Mouse (Mus musculus): Measurements from ENCODE around the gene Ppm1j. TPM values are rescaled to one million over a fixed set of nuclear protein-coding genes. Genes with fewer than 3 reads are reported as not detected.
"Not testable (repeated sequence)": the region's sequence is repeated elsewhere in the genome, so short reads cannot be mapped to it uniquely, and the experiment has no call there.

The Ppm1j gene
- polyA plus RNA-seq, 1 experiment from 2014 or later: 0.68 TPM

DNA sequence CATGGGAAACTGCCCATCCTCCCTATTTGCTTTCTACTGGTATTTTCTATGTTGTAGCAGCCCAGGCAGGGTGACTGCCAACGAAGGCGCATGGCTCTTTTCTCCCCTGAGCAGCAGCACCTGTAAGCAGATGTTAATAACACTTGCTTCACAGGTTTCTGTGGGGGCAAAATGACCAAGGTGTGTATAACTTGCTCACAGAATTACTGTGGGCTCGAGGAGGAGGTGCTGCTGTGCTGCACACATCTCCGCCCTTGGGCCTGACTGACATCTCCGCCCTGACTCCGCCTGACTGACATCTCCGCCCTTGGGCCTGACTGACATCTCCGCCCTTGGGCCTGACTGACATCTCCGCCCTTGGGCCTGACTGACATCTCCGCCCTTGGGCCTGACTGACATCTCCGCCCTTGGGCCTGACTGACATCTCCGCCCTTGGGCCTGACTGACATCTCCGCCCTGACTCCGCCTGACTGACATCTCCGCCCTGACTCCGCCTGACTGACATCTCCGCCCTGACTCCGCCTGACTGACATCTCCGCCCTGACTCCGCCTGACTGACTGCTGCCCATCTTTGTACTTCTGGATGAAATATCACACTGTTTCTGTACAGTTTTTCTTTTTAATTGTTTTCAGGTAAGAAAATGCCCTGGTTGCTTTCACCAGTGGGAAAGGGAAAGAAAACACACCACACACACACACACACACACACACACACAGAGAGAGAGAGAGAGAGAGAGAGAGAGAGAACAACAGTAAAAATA lies 18.6 kb upstream of the Ppm1j start:
- not testable (repeated sequence) for H3K36me3 ChIP-seq (ENCODE audit: control insufficient read depth, insufficient read depth, low read length); H3K9ac ChIP-seq (replicated peaks; ENCODE audit: low read length); ATAC-seq (ENCODE audit: low FRiP score, low TSS enrichment); H3K4me1 ChIP-seq (ENCODE audit: control insufficient read depth, insufficient read depth, low read length); H3K9me3 ChIP-seq (ENCODE audit: control insufficient read depth, low read length); H3K4me2 ChIP-seq (ENCODE audit: low read length); DNase-seq; H3K4me3 ChIP-seq (replicated peaks; ENCODE audit: low read depth, low read length); H3K27ac ChIP-seq (replicated peaks; ENCODE audit: low read depth, low read length); H3K27me3 ChIP-seq (ENCODE audit: control insufficient read depth, insufficient read depth, low read length)
- 17% methylated on average over 19 of the region's 20 CpGs for WGBS

DNA sequence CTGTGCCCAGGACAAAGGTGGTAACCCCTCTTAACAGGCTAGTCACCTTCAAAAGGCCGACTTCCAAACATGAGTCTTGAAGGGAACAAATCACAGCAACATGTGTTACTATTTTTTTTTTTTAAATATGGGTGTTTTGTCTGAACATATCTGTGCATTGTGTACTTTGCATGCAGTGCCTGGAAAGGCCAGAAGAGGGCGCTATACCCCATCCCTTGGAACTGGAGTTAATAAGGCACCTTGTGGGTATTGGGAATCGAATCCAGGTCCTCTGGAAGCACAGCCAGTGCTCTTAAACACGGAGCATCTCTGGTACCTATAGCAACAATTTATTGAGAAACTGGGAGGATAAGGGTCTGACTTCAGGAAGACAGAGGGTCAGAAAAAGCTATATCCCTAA lies 15.8 kb upstream of the Ppm1j start:
- no peak overlapping the region for H3K4me3 ChIP-seq (replicated peaks; ENCODE audit: low read depth, low read length)
- no peak overlapping the region for H3K4me2 ChIP-seq (ENCODE audit: low read length)
- H3K4me1 ChIP-seq (ENCODE audit: control insufficient read depth, insufficient read depth, low read length): no peaks in the 10 kb centered on the region
- no peak for ATAC-seq (ENCODE audit: low FRiP score, low TSS enrichment)
- WGBS: 21% methylated on average over 4 of the region's 4 CpGs
- H3K9me3 ChIP-seq (ENCODE audit: control insufficient read depth, low read length): no peaks in the 10 kb centered on the region
- no peaks in the 10 kb centered on the region for H3K27me3 ChIP-seq (ENCODE audit: control insufficient read depth, insufficient read depth, low read length)
- H3K27ac ChIP-seq (replicated peaks; ENCODE audit: low read depth, low read length): no peak overlapping the region
- H3K36me3 ChIP-seq (ENCODE audit: control insufficient read depth, insufficient read depth, low read length): no peaks in the 10 kb centered on the region
- H3K9ac ChIP-seq (replicated peaks; ENCODE audit: low read length): no peak overlapping the region
- DNase-seq: no peak

DNA sequence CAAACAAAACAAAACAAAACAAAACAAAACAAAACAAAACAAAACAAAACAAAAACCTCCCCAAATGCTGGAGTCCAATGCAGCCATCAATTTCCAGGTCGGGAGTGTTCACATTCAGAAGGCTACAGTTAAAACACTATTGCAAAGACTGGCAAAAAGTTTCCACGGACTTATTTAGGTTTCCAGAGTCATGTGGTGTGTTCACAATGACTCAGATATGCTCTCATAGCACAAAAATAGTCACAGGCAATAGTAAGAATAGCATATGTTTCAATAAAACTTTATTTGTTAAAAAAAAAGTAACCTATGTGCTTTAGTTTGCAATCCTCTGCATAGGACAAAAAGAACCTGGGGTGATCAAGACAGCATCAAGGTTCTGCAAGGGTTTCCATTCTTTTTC lies 13.7 kb upstream of the Ppm1j start:
- Histone ChIP-seq H3K4me2 (ENCODE audit: low read length) (no peak overlapping the region), H3K4me1 (ENCODE audit: control insufficient read depth, insufficient read depth, low read length) (no peaks in the 10 kb centered on the region), H3K27me3 (ENCODE audit: control insufficient read depth, insufficient read depth, low read length) (no peaks in the 10 kb centered on the region), H3K4me3 (replicated peaks; ENCODE audit: low read depth, low read length) (no peak overlapping the region), H3K27ac (replicated peaks; ENCODE audit: low read depth, low read length) (no peak overlapping the region), H3K36me3 (ENCODE audit: control insufficient read depth, insufficient read depth, low read length) (no peaks in the 10 kb centered on the region), H3K9ac (replicated peaks; ENCODE audit: low read length) (no peak overlapping the region), H3K9me3 (ENCODE audit: control insufficient read depth, low read length) (no peaks in the 10 kb centered on the region)
- ATAC-seq (ENCODE audit: low FRiP score, low TSS enrichment) (no peak), DNase-seq (no peak)
- 66% methylated on average over 2 of the region's 2 CpGs for WGBS

DNA sequence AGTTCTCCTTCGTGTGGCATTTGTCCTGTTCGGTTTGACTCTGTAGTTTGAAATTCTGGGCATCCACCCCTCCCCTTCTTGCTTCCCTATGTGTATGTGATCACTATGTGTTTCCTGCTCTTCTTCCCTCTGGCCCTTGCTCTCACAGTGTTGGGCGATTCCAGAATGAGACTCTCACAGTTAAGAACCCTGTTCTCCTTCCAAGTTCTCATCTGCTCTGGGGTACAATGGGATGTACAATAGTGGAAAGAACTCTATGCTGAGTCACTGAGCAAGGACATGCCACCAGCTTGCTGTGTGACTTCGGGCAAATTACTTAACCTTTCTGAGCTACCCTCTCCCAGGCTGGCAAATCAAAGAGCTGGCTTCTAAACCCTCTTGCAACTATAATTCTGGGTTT lies 13.1 kb upstream of the Ppm1j start:
- Histone ChIP-seq H3K4me3 (replicated peaks; ENCODE audit: low read depth, low read length) (no peak overlapping the region), H3K36me3 (ENCODE audit: control insufficient read depth, insufficient read depth, low read length) (no peaks in the 10 kb centered on the region), H3K27me3 (ENCODE audit: control insufficient read depth, insufficient read depth, low read length) (no peaks in the 10 kb centered on the region), H3K27ac (replicated peaks; ENCODE audit: low read depth, low read length) (no peak overlapping the region), H3K4me2 (ENCODE audit: low read length) (no peak overlapping the region), H3K9me3 (ENCODE audit: control insufficient read depth, low read length) (no peaks in the 10 kb centered on the region), H3K9ac (replicated peaks; ENCODE audit: low read length) (no peak overlapping the region), H3K4me1 (ENCODE audit: control insufficient read depth, insufficient read depth, low read length) (no peaks in the 10 kb centered on the region)
- no peak for ATAC-seq (ENCODE audit: low FRiP score, low TSS enrichment)
- WGBS: 76% methylated on average over 4 of the region's 4 CpGs
- DNase-seq: no peak

DNA sequence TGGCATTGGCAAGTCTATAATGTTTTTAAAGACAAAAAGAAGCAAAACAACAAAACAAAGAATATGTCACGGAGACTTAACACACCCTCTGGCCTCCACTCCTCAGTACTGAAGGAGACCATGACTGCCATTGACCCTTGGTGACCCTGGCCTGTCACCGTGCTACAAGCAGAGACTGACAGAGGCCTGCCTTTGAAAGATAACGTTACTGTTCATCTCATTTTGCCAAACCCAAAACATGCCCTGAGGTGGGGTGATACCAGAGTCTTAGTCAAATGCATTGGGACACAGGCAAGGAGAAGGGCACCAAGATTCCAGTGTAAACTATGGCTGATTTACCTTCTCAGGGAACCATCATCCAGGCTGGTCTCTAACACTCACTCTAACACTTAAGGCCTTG lies 11.7 kb upstream of the Ppm1j start:
- Histone ChIP-seq H3K4me1 (ENCODE audit: control insufficient read depth, insufficient read depth, low read length) (no peaks in the 10 kb centered on the region), H3K36me3 (ENCODE audit: control insufficient read depth, insufficient read depth, low read length) (no peaks in the 10 kb centered on the region), H3K4me2 (ENCODE audit: low read length) (no peak overlapping the region), H3K4me3 (replicated peaks; ENCODE audit: low read depth, low read length) (no peak overlapping the region), H3K9ac (replicated peaks; ENCODE audit: low read length) (no peak overlapping the region), H3K27me3 (ENCODE audit: control insufficient read depth, insufficient read depth, low read length) (no peaks in the 10 kb centered on the region), H3K9me3 (ENCODE audit: control insufficient read depth, low read length) (no peaks in the 10 kb centered on the region), H3K27ac (replicated peaks; ENCODE audit: low read depth, low read length) (no peak overlapping the region)
- 7% methylated on average over 3 of the region's 3 CpGs for WGBS
- DNase-seq: no peak
- ATAC-seq (ENCODE audit: low FRiP score, low TSS enrichment): no peak

DNA sequence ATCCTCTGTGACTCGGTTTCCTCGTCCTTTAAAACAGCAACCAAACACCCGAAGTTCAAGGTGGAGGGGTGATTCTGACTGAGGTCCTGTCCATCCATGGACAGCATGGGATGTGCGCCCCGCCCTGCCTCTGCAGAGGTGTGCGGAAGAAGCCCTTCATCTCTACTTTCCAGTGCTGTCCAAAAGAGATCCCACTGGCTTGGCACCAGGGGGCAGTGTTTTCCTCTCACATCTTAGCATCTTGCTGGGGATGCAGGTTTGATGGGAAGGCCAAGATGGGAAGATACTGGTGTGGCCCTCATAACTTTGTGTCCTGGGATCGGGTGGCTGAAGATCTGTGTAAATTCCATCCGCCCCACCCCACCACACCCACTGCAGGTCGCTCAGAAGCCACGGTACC lies 10.8 kb upstream of the Ppm1j start:
- H3K4me1 ChIP-seq (ENCODE audit: control insufficient read depth, insufficient read depth, low read length): no peaks in the 10 kb centered on the region

DNA sequence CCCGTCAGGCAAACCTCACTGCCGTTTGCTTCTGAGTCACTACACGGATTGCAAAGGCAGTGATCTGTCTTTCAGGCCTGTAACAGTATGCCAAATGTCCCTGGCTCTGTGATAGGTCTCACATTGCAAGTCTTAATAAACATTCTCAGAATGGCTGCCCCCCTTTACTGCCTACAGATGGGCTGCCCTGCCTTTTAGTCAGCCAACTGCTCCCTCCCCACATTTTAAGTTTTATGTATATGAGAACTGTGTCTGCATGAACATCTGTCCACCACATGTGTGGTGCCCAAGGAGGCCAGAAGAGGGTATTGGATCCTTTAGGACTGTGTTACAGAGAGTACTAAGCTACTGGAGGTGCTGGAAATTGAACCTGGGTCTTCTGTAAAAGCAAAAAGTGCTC lies 9.9 kb upstream of the Ppm1j start:
- ATAC-seq (ENCODE audit: low FRiP score, low TSS enrichment) (no peak), DNase-seq (no peak)
- Histone ChIP-seq H3K9ac (replicated peaks; ENCODE audit: low read length) (no peak overlapping the region), H3K27me3 (ENCODE audit: control insufficient read depth, insufficient read depth, low read length) (no peaks in the 10 kb centered on the region; the same call in 1 of the 2 replicates), H3K36me3 (ENCODE audit: control insufficient read depth, insufficient read depth, low read length) (no peaks in the 10 kb centered on the region), H3K27ac (replicated peaks; ENCODE audit: low read depth, low read length) (no peak overlapping the region), H3K4me2 (ENCODE audit: low read length) (no peak overlapping the region), H3K9me3 (ENCODE audit: control insufficient read depth, low read length) (no peaks in the 10 kb centered on the region), H3K4me1 (ENCODE audit: control insufficient read depth, insufficient read depth, low read length) (no peaks in the 10 kb centered on the region), H3K4me3 (replicated peaks; ENCODE audit: low read depth, low read length) (no peak overlapping the region)
- 92% methylated on average over 3 of the region's 3 CpGs for WGBS

More for the DNA sequence above, 10.8 kb upstream of the Ppm1j start:
- H3K27ac ChIP-seq (replicated peaks; ENCODE audit: low read depth, low read length): no peak overlapping the region
- H3K4me2 ChIP-seq (ENCODE audit: low read length): no peak overlapping the region
- WGBS: 57% methylated on average over 10 of the region's 10 CpGs
- no peak overlapping the region for H3K4me3 ChIP-seq (replicated peaks; ENCODE audit: low read depth, low read length)
- H3K27me3 ChIP-seq (ENCODE audit: control insufficient read depth, insufficient read depth, low read length): no peaks in the 10 kb centered on the region
- H3K9ac ChIP-seq (replicated peaks; ENCODE audit: low read length): no peak overlapping the region
- H3K9me3 ChIP-seq (ENCODE audit: control insufficient read depth, low read length): no peaks in the 10 kb centered on the region
- peak; percentile 57 for DNase-seq
- no peak for ATAC-seq (ENCODE audit: low FRiP score, low TSS enrichment)
- no peaks in the 10 kb centered on the region for H3K36me3 ChIP-seq (ENCODE audit: control insufficient read depth, insufficient read depth, low read length)

DNA sequence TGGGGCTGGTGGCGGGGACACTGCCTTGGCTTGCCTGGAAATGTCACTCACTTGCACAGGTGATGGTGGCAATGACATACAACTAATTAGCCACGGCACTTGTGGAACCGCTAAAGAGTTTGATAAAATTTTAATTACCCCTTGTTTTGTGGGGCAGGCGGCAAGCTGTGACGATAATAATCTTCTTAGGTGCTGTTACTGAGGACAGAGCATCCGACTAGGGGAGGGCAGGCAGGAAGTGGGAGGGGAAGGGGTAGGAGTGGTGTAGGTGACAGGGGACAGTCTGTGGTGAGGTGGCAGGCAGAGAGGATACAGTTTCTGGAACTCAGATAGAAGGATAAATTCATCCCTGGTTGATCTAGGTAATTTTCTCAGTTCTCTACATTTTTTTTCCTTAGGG lies 9.4 kb upstream of the Ppm1j start:
- H3K9ac ChIP-seq (replicated peaks; ENCODE audit: low read length): no peak overlapping the region
- no peak overlapping the region for H3K4me3 ChIP-seq (replicated peaks; ENCODE audit: low read depth, low read length)
- H3K4me1 ChIP-seq (ENCODE audit: control insufficient read depth, insufficient read depth, low read length): no peaks in the 10 kb centered on the region
- H3K27me3 ChIP-seq (ENCODE audit: control insufficient read depth, insufficient read depth, low read length): peaks cover 5% of the 10 kb centered on the region
- 61% methylated on average over 6 of the region's 6 CpGs for WGBS
- no peak overlapping the region for H3K27ac ChIP-seq (replicated peaks; ENCODE audit: low read depth, low read length)
- no peaks in the 10 kb centered on the region for H3K9me3 ChIP-seq (ENCODE audit: control insufficient read depth, low read length)
- no peak for DNase-seq
- H3K4me2 ChIP-seq (ENCODE audit: low read length): no peak overlapping the region
- ATAC-seq (ENCODE audit: low FRiP score, low TSS enrichment): no peak
- no peaks in the 10 kb centered on the region for H3K36me3 ChIP-seq (ENCODE audit: control insufficient read depth, insufficient read depth, low read length)

DNA sequence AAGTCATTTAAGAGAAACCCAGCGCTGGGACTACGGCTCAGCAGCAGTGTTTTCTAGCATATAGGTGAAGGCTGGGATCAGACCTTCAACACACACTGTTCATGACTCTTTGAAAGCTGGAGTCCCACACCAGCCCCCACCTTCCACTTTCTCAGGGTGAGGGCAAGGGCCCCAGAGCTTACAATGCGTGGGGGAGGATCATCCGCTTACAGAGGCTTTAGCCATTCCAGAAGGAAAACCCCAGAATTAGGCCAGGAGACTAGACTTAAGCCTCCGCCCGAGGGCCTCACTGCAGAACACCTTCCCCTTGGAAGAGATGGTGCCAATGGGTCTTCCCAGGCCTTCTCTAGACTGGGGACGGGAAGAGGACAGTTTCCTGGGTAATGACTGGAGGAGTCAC lies 7.6 kb upstream of the Ppm1j start:
- WGBS: 61% methylated on average over 7 of the region's 7 CpGs

More for the DNA sequence above, 7.6 kb upstream of the Ppm1j start:
- no peak overlapping the region for H3K4me2 ChIP-seq (ENCODE audit: low read length)
- no peaks in the 10 kb centered on the region for H3K9me3 ChIP-seq (ENCODE audit: control insufficient read depth, low read length)
- no peak for ATAC-seq (ENCODE audit: low FRiP score, low TSS enrichment)
- H3K9ac ChIP-seq (replicated peaks; ENCODE audit: low read length): no peak overlapping the region
- H3K27me3 ChIP-seq (ENCODE audit: control insufficient read depth, insufficient read depth, low read length): peaks cover 24% of the 10 kb centered on the region
- no peaks in the 10 kb centered on the region for H3K4me1 ChIP-seq (ENCODE audit: control insufficient read depth, insufficient read depth, low read length)
- H3K27ac ChIP-seq (replicated peaks; ENCODE audit: low read depth, low read length): no peak overlapping the region
- H3K36me3 ChIP-seq (ENCODE audit: control insufficient read depth, insufficient read depth, low read length): no peaks in the 10 kb centered on the region
- DNase-seq: no peak
- no peak overlapping the region for H3K4me3 ChIP-seq (replicated peaks; ENCODE audit: low read depth, low read length)

All from midbrain, embryonic 14.5 days (tissue).